Mouse (Mus musculus): Measurements from ENCODE around the gene Spi1. TPM values are rescaled to one million over a fixed set of nuclear protein-coding genes. Genes with fewer than 3 reads are reported as not detected.

The Spi1 gene
- polyA plus RNA-seq, 2 experiments, result 15.6 to 20.5 TPM

GRCm38 (mm10) chr2:91120261-91120671 is 38.1 kb downstream of the Spi1 start:
- no peak for DNase-seq (ENCODE audit: low read depth in 3 of 3, low spot score in 3 of 3)
- no peak for TF ChIP-seq CTCF (IDR thresholded peaks at IDR 0.05; ENCODE audit: low read depth)
- TF ChIP-seq EP300 (IDR thresholded peaks at IDR 0.05; ENCODE audit: low read depth), result no peak
- WGBS (ENCODE audit: insufficient replicate concordance), result 43% methylated on average over 6 of the region's 6 CpGs
- no peaks in the 10 kb centered on the region for H3K27me3 ChIP-seq (ENCODE audit: control insufficient read depth, insufficient read depth, low read length)
- no peak overlapping the region for H3K4me3 ChIP-seq (ENCODE audit: insufficient read depth in 1 of 2, low read depth in 2 of 2, low read length in 2 of 2)
- no peaks in the 10 kb centered on the region for H3K4me1 ChIP-seq (replicated peaks; ENCODE audit: control insufficient read depth in 2 of 2, insufficient read depth in 2 of 2, low read length in 1 of 2)
- no peak for ATAC-seq (ENCODE audit: insufficient read depth)
- H3K27ac ChIP-seq, result no peak overlapping the region
- H3K4me2 ChIP-seq (ENCODE audit: low read depth), result no peak overlapping the region
- H3K36me3 ChIP-seq (replicated peaks; ENCODE audit: control insufficient read depth, insufficient read depth, low read depth), result no peaks in the 10 kb centered on the region
- no peaks in the 10 kb centered on the region for H3K9me3 ChIP-seq (ENCODE audit: control insufficient read depth, low read length)
- H3K9ac ChIP-seq (replicated peaks), result no peak overlapping the region

GRCm38 (mm10) chr2:91121011-91121410 is 38.8 kb downstream of the Spi1 start:
- no peak for TF ChIP-seq EP300 (IDR thresholded peaks at IDR 0.05; ENCODE audit: low read depth)
- TF ChIP-seq CTCF (IDR thresholded peaks at IDR 0.05; ENCODE audit: low read depth), result no peak
- 60% methylated on average over 6 of the region's 6 CpGs for WGBS (ENCODE audit: insufficient replicate concordance)
- ATAC-seq (ENCODE audit: insufficient read depth), result no peak

DNA sequence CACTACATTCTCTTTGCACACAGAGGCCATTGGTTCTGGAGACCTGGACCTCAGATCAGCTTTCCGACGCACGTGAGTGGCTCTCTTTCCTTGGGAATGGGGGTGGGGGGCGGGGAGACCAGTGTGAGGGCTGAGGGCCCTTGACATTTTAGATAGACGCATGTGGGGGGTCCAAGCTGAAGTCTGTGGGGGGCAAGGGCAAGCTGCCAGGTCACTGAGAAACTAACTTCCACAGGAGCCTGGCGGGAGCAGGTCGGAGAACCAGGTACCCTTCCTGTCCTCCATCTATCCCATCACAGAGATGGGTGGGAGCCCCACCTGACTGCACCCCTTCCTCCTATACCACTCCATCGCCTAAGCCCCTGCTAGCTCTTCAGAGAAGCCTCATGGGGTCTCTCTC is 39.3 kb downstream of the Spi1 start:
- H3K4me1 ChIP-seq (replicated peaks; ENCODE audit: control insufficient read depth in 2 of 2, insufficient read depth in 2 of 2, low read length in 1 of 2), result no peaks in the 10 kb centered on the region
- H3K4me2 ChIP-seq (ENCODE audit: low read depth), result no peak overlapping the region
- no peaks in the 10 kb centered on the region for H3K9me3 ChIP-seq (ENCODE audit: control insufficient read depth, low read length)
- WGBS (ENCODE audit: insufficient replicate concordance), result 53% methylated on average over 8 of the region's 8 CpGs
- no peak overlapping the region for H3K9ac ChIP-seq (replicated peaks)
- TF ChIP-seq EP300 (IDR thresholded peaks at IDR 0.05; ENCODE audit: low read depth) (no peak), CTCF (IDR thresholded peaks at IDR 0.05; ENCODE audit: low read depth) (no peak)
- ATAC-seq (ENCODE audit: insufficient read depth) (no peak), DNase-seq (ENCODE audit: low read depth in 3 of 3, low spot score in 3 of 3) (no peak)
- no peak overlapping the region for H3K4me3 ChIP-seq (ENCODE audit: insufficient read depth in 1 of 2, low read depth in 2 of 2, low read length in 2 of 2)
- no peaks in the 10 kb centered on the region for H3K27me3 ChIP-seq (ENCODE audit: control insufficient read depth, insufficient read depth, low read length)
- no peaks in the 10 kb centered on the region for H3K36me3 ChIP-seq (replicated peaks; ENCODE audit: control insufficient read depth, insufficient read depth, low read depth)
- no peak overlapping the region for H3K27ac ChIP-seq

More at GRCm38 (mm10) chr2:91121011-91121410, 38.8 kb downstream of the Spi1 start:
- Histone ChIP-seq H3K4me2 (ENCODE audit: low read depth) (no peak overlapping the region), H3K4me1 (replicated peaks; ENCODE audit: control insufficient read depth in 2 of 2, insufficient read depth in 2 of 2, low read length in 1 of 2) (no peaks in the 10 kb centered on the region), H3K27me3 (ENCODE audit: control insufficient read depth, insufficient read depth, low read length) (no peaks in the 10 kb centered on the region), H3K9me3 (ENCODE audit: control insufficient read depth, low read length) (no peaks in the 10 kb centered on the region), H3K9ac (replicated peaks) (no peak overlapping the region), H3K4me3 (ENCODE audit: insufficient read depth in 1 of 2, low read depth in 2 of 2, low read length in 2 of 2) (no peak overlapping the region), H3K27ac (no peak overlapping the region), H3K36me3 (replicated peaks; ENCODE audit: control insufficient read depth, insufficient read depth, low read depth) (no peaks in the 10 kb centered on the region)
- no peak for DNase-seq (ENCODE audit: low read depth in 3 of 3, low spot score in 3 of 3)

DNA sequence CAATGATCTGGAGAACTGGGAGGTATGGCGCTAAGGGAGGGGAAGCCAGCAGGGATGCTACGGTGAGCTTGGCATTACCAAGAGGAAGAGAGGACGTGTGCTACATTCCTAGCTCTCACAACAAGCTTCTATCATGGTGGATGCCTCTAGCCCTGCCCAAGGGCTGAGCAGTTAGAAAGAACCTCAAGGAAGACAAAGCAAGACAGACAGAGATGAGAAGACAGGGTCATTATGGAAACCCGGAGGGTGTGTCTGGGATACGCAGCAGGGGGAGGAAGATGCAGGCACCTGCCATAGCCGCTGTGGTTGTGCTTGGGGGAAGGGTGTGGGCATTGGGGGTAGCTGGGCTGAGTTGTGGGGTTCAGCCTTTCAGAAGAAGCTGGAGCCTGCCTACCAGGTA is 41.3 kb downstream of the Spi1 start:
- H3K4me3 ChIP-seq (ENCODE audit: insufficient read depth in 1 of 2, low read depth in 2 of 2, low read length in 2 of 2), result no peak overlapping the region
- no peak overlapping the region for H3K9ac ChIP-seq (replicated peaks)
- H3K36me3 ChIP-seq (replicated peaks; ENCODE audit: control insufficient read depth, insufficient read depth, low read depth), result no peaks in the 10 kb centered on the region
- ATAC-seq (ENCODE audit: insufficient read depth), result no peak
- H3K4me2 ChIP-seq (ENCODE audit: low read depth), result no peak overlapping the region
- 66% methylated on average over 6 of the region's 6 CpGs for WGBS (ENCODE audit: insufficient replicate concordance)
- H3K27me3 ChIP-seq (ENCODE audit: control insufficient read depth, insufficient read depth, low read length), result no peaks in the 10 kb centered on the region
- TF ChIP-seq EP300 (IDR thresholded peaks at IDR 0.05; ENCODE audit: low read depth) (no peak), CTCF (IDR thresholded peaks at IDR 0.05; ENCODE audit: low read depth) (no peak)
- no peaks in the 10 kb centered on the region for H3K9me3 ChIP-seq (ENCODE audit: control insufficient read depth, low read length)
- no peak for DNase-seq (ENCODE audit: low read depth in 3 of 3, low spot score in 3 of 3)
- no peak overlapping the region for H3K27ac ChIP-seq
- no peaks in the 10 kb centered on the region for H3K4me1 ChIP-seq (replicated peaks; ENCODE audit: control insufficient read depth in 2 of 2, insufficient read depth in 2 of 2, low read length in 1 of 2)

GRCm38 (mm10) chr2:91125101-91125500 is 42.9 kb downstream of the Spi1 start:
- Histone ChIP-seq H3K4me2 (ENCODE audit: low read depth) (no peak overlapping the region), H3K9ac (replicated peaks) (no peak overlapping the region), H3K27me3 (ENCODE audit: control insufficient read depth, insufficient read depth, low read length) (no peaks in the 10 kb centered on the region), H3K4me3 (ENCODE audit: insufficient read depth in 1 of 2, low read depth in 2 of 2, low read length in 2 of 2) (no peak overlapping the region), H3K27ac (no peak overlapping the region), H3K36me3 (replicated peaks; ENCODE audit: control insufficient read depth, insufficient read depth, low read depth) (no peaks in the 10 kb centered on the region), H3K9me3 (ENCODE audit: control insufficient read depth, low read length) (no peaks in the 10 kb centered on the region), H3K4me1 (replicated peaks; ENCODE audit: control insufficient read depth in 2 of 2, insufficient read depth in 2 of 2, low read length in 1 of 2) (no peaks in the 10 kb centered on the region)
- TF ChIP-seq CTCF (IDR thresholded peaks at IDR 0.05; ENCODE audit: low read depth) (no peak), EP300 (IDR thresholded peaks at IDR 0.05; ENCODE audit: low read depth) (no peak)
- 68% methylated on average over 10 of the region's 10 CpGs for WGBS (ENCODE audit: insufficient replicate concordance)
- DNase-seq (ENCODE audit: low read depth in 3 of 3, low spot score in 3 of 3) (no peak), ATAC-seq (ENCODE audit: insufficient read depth) (no peak)
